Mouse (Mus musculus) regulatory T cell (primary cell): Measurements from ENCODE around the gene Notum.

Source experiments
- in situ Hi-C: fragments of 300-600 bp; cut with MboI, MseI; formaldehyde crosslinking; loops from one replicate; pipeline ENCODE4 v1.15.1; 2025; ENCODE audit warnings: high pct_unique_total_duplicates

Notum gene

DNA sequence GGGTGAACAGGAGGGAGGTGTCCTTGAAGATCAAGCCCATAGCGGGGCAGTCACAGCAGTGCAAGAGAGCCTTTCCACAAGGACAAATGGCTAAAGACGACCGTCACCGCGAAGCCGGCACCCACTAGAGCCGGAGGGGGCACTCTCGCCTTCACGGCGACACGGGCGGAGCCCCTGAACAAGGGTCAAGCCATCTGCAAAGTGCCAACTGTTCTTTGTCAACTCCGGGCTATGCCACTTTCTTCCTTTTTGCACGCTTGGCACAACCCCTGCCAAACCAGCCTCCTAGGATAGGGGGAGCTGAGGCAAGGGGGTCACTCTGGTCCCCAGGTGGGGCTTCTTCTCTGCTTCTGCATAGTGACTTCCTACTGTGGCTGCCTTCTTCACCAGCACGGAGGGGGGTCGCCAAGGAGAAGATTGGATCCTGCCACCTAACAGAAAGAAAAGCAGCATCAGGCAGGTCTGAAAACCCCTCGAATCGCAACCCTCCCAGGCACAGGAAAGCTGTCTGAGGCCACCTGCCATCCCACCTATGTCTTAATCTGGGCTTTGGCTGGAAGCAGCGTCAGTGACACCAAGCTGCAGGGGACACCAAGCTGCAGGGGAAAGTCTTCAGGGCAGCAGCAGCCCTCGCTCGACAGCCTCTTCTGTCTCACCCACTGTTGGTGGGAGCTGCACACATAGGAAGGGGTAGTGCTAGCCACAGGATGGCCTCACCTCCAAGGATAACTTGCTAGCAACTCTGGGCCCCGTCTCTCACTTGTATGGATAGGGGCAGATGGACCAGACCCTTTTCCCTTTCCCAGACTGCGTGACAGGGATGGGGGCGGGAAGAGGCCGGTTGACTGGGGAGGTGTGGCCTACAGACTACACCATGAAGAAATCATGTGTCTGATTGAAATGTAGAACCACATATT, 42.1 kb downstream of the Notum start:
- in situ Hi-C loops, result no loop called here

DNA sequence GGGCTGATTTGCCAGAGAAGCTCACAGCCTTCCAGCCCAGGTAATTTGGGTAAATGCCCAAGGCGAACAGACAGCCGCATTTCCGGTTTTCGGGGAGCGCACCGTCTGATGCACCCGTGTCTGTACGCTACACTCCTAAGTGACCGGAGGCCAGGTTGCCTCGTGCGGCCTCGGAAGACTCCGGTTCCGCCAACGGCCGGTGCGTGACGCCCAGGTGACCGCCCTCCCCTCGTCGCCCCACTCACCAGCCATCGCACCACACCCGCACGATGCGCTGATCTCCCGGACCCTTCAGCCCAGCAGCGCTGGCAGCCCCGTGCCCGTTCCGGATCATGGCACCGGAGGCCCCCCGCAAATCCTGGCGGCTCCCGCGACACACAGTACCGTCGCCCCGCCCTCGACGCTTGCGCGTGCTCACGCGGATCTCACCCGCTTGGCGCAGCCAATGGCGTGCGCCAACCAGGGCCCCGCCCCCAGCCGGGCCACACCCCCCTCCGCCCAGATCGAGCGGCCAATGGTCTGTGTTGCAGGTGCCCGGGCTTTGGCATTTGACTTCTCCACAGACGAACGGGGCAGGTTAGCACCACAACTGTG, 43.4 kb downstream of the Notum start, which contains the start of gene Pcyt2:
Gene Pcyt2, minus strand, starts transcription at position 418 of the 594 bp plus-strand sequence.
- in situ Hi-C loops, result no loop called here

DNA sequence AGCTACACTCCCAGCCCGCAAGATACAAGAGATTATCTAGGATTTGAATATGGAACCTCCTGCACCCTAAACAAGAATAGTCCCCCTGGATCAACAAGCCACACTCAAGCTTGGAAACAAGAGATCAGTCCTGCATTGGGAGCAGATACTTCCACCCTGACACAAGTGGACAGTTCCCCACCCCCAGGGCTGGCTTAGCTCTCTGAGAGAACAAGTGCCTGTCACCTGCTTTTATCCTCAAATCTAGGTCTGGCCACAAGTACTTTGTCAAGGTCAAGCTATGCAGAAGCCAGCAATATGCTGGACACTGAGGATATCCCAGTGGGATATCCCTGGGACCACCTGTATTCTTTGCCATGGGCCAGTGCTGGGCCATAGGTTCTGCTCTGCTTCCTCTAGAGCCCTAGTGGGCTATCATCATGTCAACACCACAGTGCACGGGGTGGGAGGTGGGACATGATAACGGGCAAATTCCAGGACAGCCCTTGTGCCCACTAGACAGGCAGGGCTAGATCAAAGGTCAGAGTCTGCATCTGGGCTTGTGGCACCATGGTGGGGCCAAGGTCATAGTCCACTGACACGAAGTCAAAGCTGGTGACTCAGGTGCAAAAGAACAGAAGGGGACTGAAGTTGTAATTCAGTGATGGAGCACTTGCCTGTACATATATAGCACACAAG, 44.2 kb downstream of the Notum start:
- in situ Hi-C loops, result no loop called here

- in situ Hi-C loops, result no loop called here
Observed at GRCm38 (mm10) chr11:120615606-120616203, 45.3 kb downstream of the Notum start.

DNA sequence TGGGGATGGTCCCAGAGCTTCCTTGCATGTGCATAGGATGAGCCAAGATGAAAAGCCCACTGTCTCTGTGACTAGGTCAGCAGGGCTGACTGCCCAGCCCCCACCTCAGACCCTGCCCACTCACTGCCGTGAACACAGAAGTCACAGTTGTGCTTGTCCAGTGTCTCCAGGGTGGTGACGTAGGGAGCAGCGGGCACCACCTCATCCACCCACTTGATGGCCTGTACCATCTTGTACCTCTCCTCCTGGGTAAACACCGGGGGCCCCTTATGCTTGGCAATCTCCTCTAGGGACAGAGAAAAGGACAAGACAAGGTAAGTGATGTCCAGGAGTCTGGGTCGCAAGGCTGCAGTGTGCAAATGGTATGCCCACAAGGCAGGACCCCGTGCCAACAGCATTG, 45.8 kb downstream of the Notum start:
- in situ Hi-C loops, result no loop called here

DNA sequence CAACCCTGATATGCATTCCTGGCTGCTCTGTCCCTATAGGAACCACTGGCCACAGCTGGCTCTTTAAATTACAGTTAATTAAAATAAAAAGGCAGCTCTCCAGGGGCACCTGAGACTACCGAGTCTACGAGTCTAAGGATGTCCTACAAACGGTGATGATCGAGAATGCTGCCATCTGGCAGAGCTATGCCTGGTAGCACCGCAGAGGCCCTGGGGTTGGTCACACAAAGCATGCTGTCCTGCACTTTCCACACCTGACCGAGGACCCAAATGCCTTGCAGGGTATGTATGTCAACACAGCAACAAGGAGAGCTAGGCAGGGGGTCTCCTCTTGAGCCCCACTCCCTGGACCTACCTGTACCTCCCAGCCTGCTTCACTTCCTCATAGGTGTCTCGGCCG, 47.0 kb downstream of the Notum start:
- in situ Hi-C loops, result no loop called here

GRCm38 (mm10) chr11:120613481-120613972, 47.4 kb downstream of the Notum start:
- in situ Hi-C loops, result no loop called here

DNA sequence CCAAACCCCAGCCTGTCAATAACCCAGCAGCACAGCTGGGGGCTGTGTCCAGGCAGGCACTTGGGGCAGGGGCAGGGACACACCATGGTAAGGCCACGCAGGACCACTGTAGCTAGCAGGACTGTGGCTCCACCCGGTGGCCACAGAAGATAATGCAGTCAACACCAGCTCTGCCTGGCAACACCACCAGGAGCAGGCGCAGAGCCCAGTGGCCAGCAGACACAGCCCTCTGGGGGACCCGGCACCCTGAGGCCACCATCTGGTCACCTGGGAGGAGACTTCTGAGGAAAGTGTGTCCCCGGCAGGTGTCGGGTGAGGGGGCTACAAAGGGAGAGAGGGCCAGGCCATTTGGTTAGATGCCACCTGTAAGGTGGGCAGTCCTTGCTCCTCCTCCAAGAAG, 48.2 kb downstream of the Notum start:
- in situ Hi-C loops, result no loop called here

DNA sequence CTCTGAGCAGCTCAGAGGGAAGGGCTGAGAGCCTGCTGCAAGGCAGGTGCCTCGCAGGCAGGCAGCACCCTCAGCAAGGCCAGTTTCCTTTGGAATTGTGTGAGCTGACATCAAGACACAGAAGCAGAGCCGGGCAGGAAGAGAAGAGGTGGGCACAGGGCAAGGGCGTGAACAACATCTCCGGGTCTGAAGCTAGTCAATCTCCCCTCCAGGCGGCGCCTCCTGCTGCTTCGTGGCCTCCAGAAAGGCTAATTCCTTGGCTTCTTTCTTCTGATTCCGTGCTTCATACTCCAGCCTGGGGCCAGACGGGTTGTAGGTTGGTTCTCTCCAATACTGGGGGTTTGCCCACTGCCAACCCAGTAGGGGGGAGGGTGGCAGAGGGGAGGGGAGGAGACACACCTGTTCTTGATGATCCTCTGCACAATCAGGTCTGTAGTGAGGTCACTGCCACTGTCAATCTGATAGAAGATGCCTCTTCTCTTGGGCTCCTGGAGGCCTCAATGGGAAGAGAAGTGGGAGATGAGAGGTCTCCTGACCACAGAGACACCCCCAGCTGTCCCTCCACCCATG, 50.4 kb downstream of the Notum start:
- in situ Hi-C loops, result no loop called here

DNA sequence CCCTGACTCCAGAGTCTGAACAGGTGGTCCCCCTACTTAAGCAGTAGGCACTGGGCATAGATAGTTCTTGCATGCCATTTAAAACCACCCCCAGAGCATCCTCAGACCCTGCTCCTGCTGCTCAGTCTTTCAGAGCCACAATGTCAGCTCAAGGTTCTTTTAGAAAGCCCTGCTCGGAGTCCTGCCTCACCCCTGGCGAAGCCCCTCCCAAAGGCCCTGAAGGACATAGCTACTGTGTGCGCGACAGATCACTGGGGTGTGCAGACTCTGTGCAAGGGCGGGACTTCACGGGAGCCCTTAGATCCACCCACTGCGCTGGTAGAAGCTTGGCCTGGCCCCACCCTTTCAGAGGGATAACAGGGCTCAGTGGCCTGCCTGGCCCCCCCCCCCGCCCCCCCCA, 51.7 kb downstream of the Notum start:
- in situ Hi-C loops, result no loop called here

GRCm38 (mm10) chr11:120608241-120609034, 52.5 kb downstream of the Notum start, which contains the start of gene Npb:
Gene Npb (plus strand): TSS chr11:120608477.
- in situ Hi-C loops, result no loop called here

DNA sequence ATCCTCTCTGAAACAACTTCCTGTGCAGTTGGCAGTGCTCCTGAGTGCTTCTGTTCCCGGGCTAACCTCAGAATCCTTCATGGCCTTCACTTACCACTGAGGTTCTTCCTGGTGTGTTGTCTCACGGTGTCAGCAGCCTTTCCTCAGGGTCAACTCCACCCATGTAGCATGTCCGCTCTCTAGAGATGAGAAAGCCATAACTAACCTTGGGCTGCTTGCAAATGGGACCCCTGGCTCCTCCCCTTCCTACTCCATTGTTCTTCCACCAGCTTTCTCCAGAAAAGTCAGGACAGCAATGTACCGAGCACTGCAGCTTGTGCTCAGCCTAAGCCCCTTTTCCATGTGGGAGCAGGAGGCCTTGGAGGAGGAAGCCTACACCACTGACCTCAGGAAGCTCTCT, 54.2 kb downstream of the Notum start:
- in situ Hi-C loops, result no loop called here

DNA sequence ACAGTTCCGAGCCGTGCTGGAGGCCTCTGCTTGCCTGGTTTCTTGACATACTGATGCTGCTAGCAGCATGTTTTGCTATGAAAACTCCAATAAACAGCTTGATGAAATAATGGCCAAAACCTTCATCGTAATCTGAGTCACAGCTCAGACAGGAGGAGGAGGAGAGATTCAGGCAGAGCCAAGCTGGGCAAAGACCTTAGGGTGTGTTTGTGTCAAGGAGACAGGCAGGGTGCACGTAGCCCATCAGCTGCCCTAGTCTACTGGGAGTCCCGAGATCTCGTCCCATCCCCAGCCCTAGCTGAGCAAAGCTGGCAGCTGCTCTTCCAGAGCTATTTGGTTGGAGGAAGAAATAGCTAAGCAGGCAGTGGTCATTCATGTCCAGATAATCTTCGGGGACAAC, 55.3 kb downstream of the Notum start:
- in situ Hi-C loops, result no loop called here
